Mouse (Mus musculus) CH12.LX (cell line): Measurements from ENCODE around the gene Myl7. TPM values are rescaled to one million over a fixed set of nuclear protein-coding genes. Genes with fewer than 3 reads are reported as not detected.

Experiments
- DNase-seq: peaks from one replicate; pipeline ENCODE4 v3.0.0-alpha.2; 2013; ENCODE audit errors: extremely low read depth
- H3K27ac ChIP-seq: 2 replicates; pipeline ENCODE4 v1.5.1; 2012; ENCODE audit warnings: low read depth, mild to moderate bottlenecking, control low read depth, moderate library complexity; ENCODE audit not compliant: insufficient read depth
- H3K27me3 ChIP-seq: replicated peaks from 2 replicates; pipeline ENCODE3; 2012; ENCODE audit warnings: inconsistent platforms
- H3K36me3 ChIP-seq, 2 experiments: replicated peaks in 1 of 2; 2 replicates each; pipeline versions ENCODE3 to v1.6.1; 2012; ENCODE audit warnings: inconsistent platforms in 1 of 2, low read length in 1 of 2, mild to moderate bottlenecking in 1 of 2, mixed read lengths in 1 of 2, moderate library complexity in 1 of 2; ENCODE audit not compliant: control insufficient read depth in 1 of 2, insufficient read depth in 1 of 2
- H3K4me1 ChIP-seq, 2 experiments: 2 replicates each; pipeline ENCODE4 v1.6.1; 2012; ENCODE audit warnings: inconsistent platforms in 1 of 2, moderate library complexity in 1 of 2; ENCODE audit not compliant: insufficient read depth in 2 of 2, control insufficient read depth in 1 of 2
- H3K4me2 ChIP-seq: 2 replicates; pipeline ENCODE4 v1.6.1; 2012; ENCODE audit warnings: low read depth, mild to moderate bottlenecking, control low read depth; ENCODE audit not compliant: poor library complexity, insufficient read depth, severe bottlenecking
- H3K4me3 ChIP-seq, 3 experiments: fragments of 150-350 bp in 1 of 3; sonication (generic) in 1 of 3; replicated peaks in 1 of 3; 2 replicates each; pipeline versions ENCODE3 to v1.5.1; 2011 to 2012; ENCODE audit warnings: low read depth in 2 of 3, low read length in 2 of 3, mild to moderate bottlenecking in 2 of 3, moderate library complexity in 2 of 3, control low read depth in 1 of 3, improper control_type of control experiment in 1 of 3, inconsistent platforms in 1 of 3, mixed read lengths in 1 of 3; ENCODE audit not compliant: poor library complexity in 1 of 3
- H3K79me2 ChIP-seq: replicated peaks from 2 replicates; pipeline ENCODE4 v1.6.1; 2012; ENCODE audit warnings: mild to moderate bottlenecking, moderate library complexity; ENCODE audit not compliant: control insufficient read depth, poor library complexity, insufficient read depth, severe bottlenecking; ENCODE audit errors: extremely low read depth
- H3K9ac ChIP-seq: 2 replicates; pipeline ENCODE4 v1.6.1; 2012; ENCODE audit warnings: low read depth, mild to moderate bottlenecking, control low read depth, moderate library complexity; ENCODE audit not compliant: insufficient read depth
- H3K9me3 ChIP-seq: replicated peaks from 2 replicates; pipeline ENCODE3; 2012; ENCODE audit warnings: low read length, inconsistent platforms, mixed read lengths
- BHLHE40 ChIP-seq: IDR thresholded peaks from 2 replicates; pipeline ENCODE4 v1.6.1; 2011; ENCODE audit warnings: mild to moderate bottlenecking, low read depth, low read length, improper control_type of control experiment
- CHD1 ChIP-seq: IDR thresholded peaks from 2 replicates; pipeline ENCODE4 v1.6.1; 2012; ENCODE audit warnings: low read depth, low read length, improper control_type of control experiment, inconsistent platforms
- CHD2 ChIP-seq: IDR thresholded peaks from 2 replicates; pipeline ENCODE4 v1.6.1; 2011; ENCODE audit warnings: low read length, improper control_type of control experiment
- CTCF ChIP-seq, 2 experiments: IDR thresholded peaks in 1 of 2; conservative IDR thresholded peaks in 1 of 2; 2 replicates each; pipeline ENCODE4 v1.5.1; 2011 to 2012; ENCODE audit warnings: low read depth in 2 of 2, low read length in 2 of 2, improper control_type of control experiment in 1 of 2, inconsistent platforms in 1 of 2, mild to moderate bottlenecking in 1 of 2, moderate library complexity in 1 of 2
- E2F4 ChIP-seq: IDR thresholded peaks from 2 replicates; pipeline ENCODE4 v1.6.1; 2011; ENCODE audit warnings: low read depth, low read length, improper control_type of control experiment; ENCODE audit not compliant: insufficient replicate concordance
- ELF1 ChIP-seq: IDR thresholded peaks from 2 replicates; pipeline ENCODE4 v1.6.1; 2014; ENCODE audit warnings: low read depth, mild to moderate bottlenecking, inconsistent platforms, low read length, improper control_type of control experiment
- EP300 ChIP-seq: IDR thresholded peaks from 2 replicates; pipeline ENCODE4 v1.6.1; 2011; ENCODE audit warnings: low read length, improper control_type of control experiment
- GABPA ChIP-seq: IDR thresholded peaks from 2 replicates; pipeline ENCODE4 v1.6.1; 2012; ENCODE audit warnings: low read depth, low read length, improper control_type of control experiment, inconsistent platforms; ENCODE audit not compliant: insufficient replicate concordance
- JUN ChIP-seq: IDR thresholded peaks from 2 replicates; pipeline ENCODE4 v1.6.1; 2011; ENCODE audit warnings: low read depth, mild to moderate bottlenecking, low read length, improper control_type of control experiment, moderate library complexity; ENCODE audit not compliant: insufficient read depth
- MAX ChIP-seq: IDR thresholded peaks from 2 replicates; pipeline ENCODE4 v1.6.1; 2011; ENCODE audit warnings: low read length, improper control_type of control experiment
- MAZ ChIP-seq: IDR thresholded peaks from 2 replicates; pipeline ENCODE4 v1.6.1; 2012; ENCODE audit warnings: low read depth, mild to moderate bottlenecking, inconsistent platforms, low read length, improper control_type of control experiment, moderate library complexity
- MYC ChIP-seq: IDR thresholded peaks from 2 replicates; pipeline ENCODE4 v1.6.1; 2011; ENCODE audit warnings: low read depth, mild to moderate bottlenecking, improper control_type of control experiment, low read length
- NELFE ChIP-seq: IDR thresholded peaks from 2 replicates; pipeline ENCODE4 v1.6.1; 2011; ENCODE audit warnings: low read depth, low read length, improper control_type of control experiment
- NRF1 ChIP-seq: IDR thresholded peaks from 2 replicates; pipeline ENCODE4 v1.6.1; 2014; ENCODE audit warnings: low read depth, mild to moderate bottlenecking, inconsistent platforms, low read length, improper control_type of control experiment, moderate library complexity
- PAX5 ChIP-seq: IDR thresholded peaks from 2 replicates; pipeline ENCODE4 v1.6.1; 2012; ENCODE audit warnings: low read length, inconsistent platforms, mixed read lengths
- POLR2A ChIP-seq: IDR thresholded peaks from 2 replicates; pipeline ENCODE4 v1.6.1; 2011; ENCODE audit warnings: low read depth, mild to moderate bottlenecking, improper control_type of control experiment, low read length
- POLR2AphosphoS2 ChIP-seq: IDR thresholded peaks from 2 replicates; pipeline ENCODE4 v1.6.1; 2011; ENCODE audit warnings: low read depth, low read length, improper control_type of control experiment
- RCOR1 ChIP-seq: conservative IDR thresholded peaks from 2 replicates; pipeline ENCODE4 v1.6.1; 2012; ENCODE audit warnings: low read depth, mild to moderate bottlenecking, inconsistent platforms, low read length, improper control_type of control experiment
- SIN3A ChIP-seq: IDR thresholded peaks from 2 replicates; pipeline ENCODE4 v1.6.1; 2012; ENCODE audit warnings: low read length, improper control_type of control experiment, inconsistent platforms
- SMC3 ChIP-seq: IDR thresholded peaks from 2 replicates; pipeline ENCODE4 v1.6.1; 2011; ENCODE audit warnings: low read depth, low read length, improper control_type of control experiment
- TBP ChIP-seq: conservative IDR thresholded peaks from 2 replicates; pipeline ENCODE4 v1.6.1; 2011; ENCODE audit warnings: low read depth, low read length, improper control_type of control experiment
- UBTF ChIP-seq: IDR thresholded peaks from 2 replicates; pipeline ENCODE4 v1.6.1; 2012; ENCODE audit warnings: low read depth, mild to moderate bottlenecking, inconsistent platforms, low read length, improper control_type of control experiment, moderate library complexity
- ZC3H11A ChIP-seq: IDR thresholded peaks from 2 replicates; pipeline ENCODE4 v1.6.1; 2012; ENCODE audit warnings: low read depth, mild to moderate bottlenecking, inconsistent platforms, low read length, improper control_type of control experiment
- ZMIZ1 ChIP-seq: IDR thresholded peaks from 2 replicates; pipeline ENCODE4 v1.6.1; 2012; ENCODE audit warnings: low read depth, mild to moderate bottlenecking, inconsistent platforms, low read length, improper control_type of control experiment
- dilution Hi-C: fragments of 300-500 bp; cut with MboI; formaldehyde crosslinking; loops from 2 replicates; pipeline ENCODE4 v1.14.3; 2020; ENCODE audit warnings: low sequenced_read_pairs; ENCODE audit not compliant: extremely low pct_unique_long_range_greater_than_20kb, extremely low pct_ligation_motif_present
- in situ Hi-C: fragments of 300-500 bp; cut with MboI; formaldehyde crosslinking; loops from 3 replicates; pipeline ENCODE4 v1.14.3; 2019; ENCODE audit warnings: low sequenced_read_pairs, low pct_ligation_motif_present, low pct_unique_long_range_greater_than_20kb, mixed read lengths
- polyA plus RNA-seq: library from polyadenylated mRNA; unstranded; fragments of >175 nt; gene quantifications from 2 replicates; pipeline ENCODE4 v1.2.1, GENCODE M21; 2012; ENCODE audit warnings: low read depth; ENCODE audit not compliant: insufficient read length
- total RNA-seq, 2 experiments: library from RNA; depleted of rRNA; stranded (reverse); fragments of 300-350 nt in 1 of 2; fragments of >200 nt in 1 of 2; gene quantifications; 2 replicates each; pipeline ENCODE4 v1.2.3; 2012 to 2014

The Myl7 gene
- total and polyA plus RNA-seq, 3 experiments: 0.42 TPM; not detected in 2

DNA sequence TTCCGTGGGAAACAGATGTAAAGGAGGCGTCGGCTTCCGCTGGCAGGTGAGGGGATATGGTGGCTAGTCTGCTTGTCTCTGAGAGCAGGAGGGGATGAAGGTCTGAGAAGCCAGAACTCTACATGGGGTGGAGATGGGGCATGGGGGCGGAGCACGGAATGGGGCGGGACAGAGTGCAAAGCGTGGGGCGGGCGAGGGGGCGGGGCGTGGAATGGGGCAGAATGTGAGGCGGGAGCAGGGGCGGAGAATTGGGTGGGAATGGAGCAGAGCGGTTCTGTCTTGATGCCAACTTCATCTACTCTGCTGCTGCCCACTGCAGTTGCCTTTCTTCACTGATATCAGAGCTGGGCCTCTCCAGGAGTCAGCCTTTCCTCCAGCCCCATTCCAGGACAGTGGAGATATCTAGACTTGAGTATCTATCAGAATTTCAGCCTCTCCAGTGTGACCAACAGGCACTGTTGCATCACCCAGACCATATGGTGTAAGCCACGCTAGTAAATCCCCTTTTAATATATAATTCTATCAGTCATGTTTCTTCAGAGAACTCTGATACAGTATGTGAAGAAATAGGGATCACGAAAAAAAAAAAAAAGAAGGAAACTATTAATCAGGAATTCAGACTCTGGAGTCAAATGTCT lies 21.9 kb upstream of the Myl7 start:
- DNase-seq: no peak
- H3K9ac ChIP-seq: no peak overlapping the region
- TF ChIP-seq MAZ: no peak
- no peak for TF ChIP-seq MYC
- TF ChIP-seq E2F4: no peak
- TF ChIP-seq ZMIZ1: no peak
- no peak for TF ChIP-seq ELF1
- TF ChIP-seq ZC3H11A: no peak
- no peak for TF ChIP-seq NELFE
- no peak for TF ChIP-seq EP300
- no peak for TF ChIP-seq GABPA
- no peak for TF ChIP-seq BHLHE40
- TF ChIP-seq MAX: no peak
- no peak for TF ChIP-seq CHD2
- no peak overlapping the region for H3K4me3 ChIP-seq
- H3K27me3 ChIP-seq: no peaks in the 10 kb centered on the region
- H3K4me1 ChIP-seq: peaks cover 4 to 24% of the 10 kb centered on the region in 2 experiments; a peak in 3 of 4 replicates
- no peak overlapping the region for H3K4me2 ChIP-seq
- dilution Hi-C loops: no loop called here
- in situ Hi-C loops: no loop called here
- H3K27ac ChIP-seq: no peak overlapping the region
- no peaks in the 10 kb centered on the region for H3K9me3 ChIP-seq
- no peaks in the 10 kb centered on the region for H3K36me3 ChIP-seq
- H3K79me2 ChIP-seq: no peaks in the 10 kb centered on the region

DNA sequence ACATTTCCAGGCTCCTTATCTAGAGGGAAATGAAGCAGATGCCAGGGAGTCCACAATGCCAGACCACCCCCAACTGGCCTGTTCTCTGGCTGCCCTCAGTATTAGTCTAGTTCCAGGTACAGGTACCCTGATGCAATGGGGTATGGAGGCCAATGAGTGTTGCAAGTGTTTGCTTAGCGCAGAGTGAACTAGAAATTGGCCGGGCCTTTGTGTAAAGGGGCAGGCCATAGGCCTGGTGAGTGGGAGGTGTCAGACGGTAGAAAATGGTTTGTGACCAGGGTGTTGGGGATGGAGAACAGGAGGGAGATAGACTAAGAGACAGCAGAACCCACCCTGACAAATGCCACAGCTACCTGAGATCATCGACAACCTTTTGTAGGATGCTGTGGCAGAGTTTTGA lies 21.0 kb upstream of the Myl7 start:
- dilution Hi-C loops (no loop called here), in situ Hi-C loops (no loop called here)
- DNase-seq: no peak
- Histone ChIP-seq H3K27me3 (peaks cover 3% of the 10 kb centered on the region), H3K4me3 (no peak overlapping the region), H3K9ac (no peak overlapping the region), H3K36me3 (no peaks in the 10 kb centered on the region), H3K4me2 (no peak overlapping the region), H3K4me1 (peaks cover 4 to 24% of the 10 kb centered on the region in 2 experiments; a peak in 3 of 4 replicates), H3K9me3 (no peaks in the 10 kb centered on the region)
- TF ChIP-seq NRF1 (no peak), MAX (no peak), EP300 (no peak), RCOR1 (no peak), MAZ (no peak), MYC (no peak), ELF1 (no peak), PAX5 (no peak), UBTF (no peak), TBP (no peak), POLR2AphosphoS2 (no peak), SIN3A (no peak), JUN (no peak), E2F4 (no peak), CHD1 (no peak), CTCF (conservative IDR thresholded peaks at IDR 0.05 in 1 of 2, IDR thresholded peaks at IDR 0.05 in 1 of 2; ENCODE audit: low read depth in 2 of 2, low read length in 2 of 2) (no peak), POLR2A (no peak), ZMIZ1 (no peak), SMC3 (no peak)
- TF ChIP-seq, all 38 proteins: peak for 0
- Histone ChIP-seq H3K79me2 (no peaks in the 10 kb centered on the region), H3K27ac (no peak overlapping the region)
